Mouse (Mus musculus) megakaryocyte, embryonic 14.5 days (primary cell): Measurements from ENCODE around the gene St6galnac6.

Experiments
- FLI1 ChIP-seq: IDR thresholded peaks from 2 replicates; pipeline ENCODE4 v1.6.1; 2012; ENCODE audit warnings: low read length, inconsistent platforms, mixed read lengths
- GATA1 ChIP-seq: IDR thresholded peaks from 3 replicates; pipeline ENCODE4 v1.6.1; 2012; ENCODE audit warnings: mixed read lengths, low read length, inconsistent platforms, borderline replicate concordance

GRCm38 (mm10) chr2:32581450-32582095 lies 17.9 kb upstream of the St6galnac6 start:
- no peak for TF ChIP-seq GATA1
- TF ChIP-seq FLI1: no peak
